12 mouse cellular contexts compared by ENCODE assay signal in the genomic region with DNA sequence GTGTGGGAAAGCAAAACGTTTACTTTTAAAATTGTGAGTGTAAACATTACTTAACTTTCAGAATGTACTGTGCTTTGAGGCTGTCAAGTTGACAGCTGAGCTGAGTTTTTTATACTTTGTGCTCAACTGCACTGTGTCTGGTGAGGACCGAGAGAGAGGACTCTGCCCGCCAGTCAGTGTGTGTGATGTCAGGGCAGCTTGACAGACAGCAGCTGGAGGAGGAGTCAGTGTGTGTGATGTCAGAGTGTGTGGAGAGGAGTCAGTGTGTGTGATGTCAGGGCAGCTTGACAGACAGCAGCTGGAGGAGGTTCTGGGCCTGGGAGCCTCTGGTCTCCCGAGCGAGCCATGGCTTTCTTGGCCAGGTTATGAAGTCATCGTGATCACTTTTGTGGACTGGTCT. TPM values are rescaled to one million over a fixed set of nuclear protein-coding genes. Genes with fewer than 3 reads are reported as not detected.
A peak's percentile ranks its signal among the peaks of the same experiment; 100 is the strongest.
DNase-seq lines count a peak whose midpoint lies in the region; ATAC-seq and TF ChIP-seq lines count a peak whose summit lies in the region.
"Had no signal": no experiment of that assay in that cellular context is flagged by ENCODE, and none has a peak within 500 bp of the region (broad histone marks: within the 10 kb centered on the region; RNA-seq: fewer than 3 reads in every experiment).

No protein-coding gene starts in this region.

- 76% methylated on average over 6 of the region's 6 CpGs for WGBS in embryonic facial prominence, embryonic 11.5 days
- WGBS in embryonic facial prominence, embryonic 10.5 days, result 87% methylated on average over 6 of the region's 6 CpGs
- WGBS in kidney, embryonic 14.5 days, result 64% methylated on average over 6 of the region's 6 CpGs
- 61% methylated on average over 6 of the region's 6 CpGs for WGBS in intestine, embryonic 16.5 days
- 52% methylated on average over 6 of the region's 6 CpGs for WGBS in lung, postnatal 0 days
- WGBS in cerebellum, adult 2 months, result 58% methylated on average over 6 of the region's 6 CpGs

- TF ChIP-seq POLR2A in cerebellum, adult 2 months (IDR thresholded peaks at IDR 0.05; ENCODE audit: borderline replicate concordance, insufficient read depth, low read length), result no peak

- no peak for TF ChIP-seq CTCF in lung, postnatal 0 days (IDR thresholded peaks at IDR 0.05)
- TF ChIP-seq CTCF in cerebellum, adult 2 months (IDR thresholded peaks at IDR 0.05; ENCODE audit: borderline replicate concordance, insufficient read depth, low read depth, low read length), result no peak

- TF ChIP-seq EP300 in lung, postnatal 0 days (IDR thresholded peaks at IDR 0.05), result peak; percentile 70; the same call in 1 of the 2 replicates

- DNase-seq in embryonic facial prominence, embryonic 11.5 days (ENCODE audit: low spot score), result no peak
- no peak for DNase-seq in embryonic facial prominence, embryonic 10.5 days (ENCODE audit: low spot score)
- DNase-seq in kidney, adult 18-20 months, result no peak
- peak; percentile 59 for DNase-seq in lung, postnatal 0 days (ENCODE audit: low spot score)
- no peak for DNase-seq in cerebellum, adult 2 months
- DNase-seq in urinary bladder, postnatal 4 days (ENCODE audit: low spot score in 2 of 2), result no peak
- DNase-seq: adrenal gland, postnatal 36 days; cerebellum, adult 9-11 months; gastrocnemius, postnatal 36 days had no signal

- 0 out of 2 replicates have a peak, but pooled peaks have one; percentile 39 for ATAC-seq in embryonic facial prominence, embryonic 11.5 days (replicated peaks; ENCODE audit: insufficient number of reproducible peaks, low FRiP score, low TSS enrichment, low read depth)
- ATAC-seq in kidney, embryonic 14.5 days (ENCODE audit: low FRiP score, low TSS enrichment), result peak; percentile 75
- peak; percentile 54 for ATAC-seq in intestine, embryonic 16.5 days
- peak; percentile 89 for ATAC-seq in lung, postnatal 0 days

- H3K4me3 ChIP-seq in embryonic facial prominence, embryonic 11.5 days (ENCODE audit: low read depth, low read length), result no peak overlapping the region
- H3K4me3 ChIP-seq in embryonic facial prominence, embryonic 10.5 days, result no peak overlapping the region
- H3K4me3 ChIP-seq in kidney, embryonic 14.5 days (ENCODE audit: low read length), result no peak overlapping the region
- no peak overlapping the region for H3K4me3 ChIP-seq in intestine, embryonic 16.5 days (ENCODE audit: low read length)
- H3K4me3 ChIP-seq in lung, postnatal 0 days (ENCODE audit: low read depth, low read length), result no peak overlapping the region
- no peak overlapping the region for H3K4me3 ChIP-seq in cerebellum, adult 2 months (replicated peaks; ENCODE audit: insufficient read depth, low read depth, low read length)
- H3K4me3 ChIP-seq: myocyte had no signal

- H3K27ac ChIP-seq in embryonic facial prominence, embryonic 11.5 days (replicated peaks; ENCODE audit: low read depth, low read length), result no peak overlapping the region
- no peak overlapping the region for H3K27ac ChIP-seq in embryonic facial prominence, embryonic 10.5 days (replicated peaks)
- H3K27ac ChIP-seq in kidney, embryonic 14.5 days (ENCODE audit: low read depth, low read length), result no peak overlapping the region
- H3K27ac ChIP-seq in intestine, embryonic 16.5 days (ENCODE audit: low read length), result no peak overlapping the region
- H3K27ac ChIP-seq in lung, postnatal 0 days (ENCODE audit: low read length), result no peak overlapping the region
- no peak overlapping the region for H3K27ac ChIP-seq in cerebellum, adult 2 months (ENCODE audit: insufficient read depth, low read length)

- no peaks in the 10 kb centered on the region for H3K9me3 ChIP-seq in embryonic facial prominence, embryonic 11.5 days (replicated peaks; ENCODE audit: control insufficient read depth, low read length)
- no peaks in the 10 kb centered on the region for H3K9me3 ChIP-seq in embryonic facial prominence, embryonic 10.5 days
- no peaks in the 10 kb centered on the region for H3K9me3 ChIP-seq in kidney, embryonic 14.5 days (ENCODE audit: control insufficient read depth, low read length)
- H3K9me3 ChIP-seq in intestine, embryonic 16.5 days (ENCODE audit: control insufficient read depth, low read length), result no peaks in the 10 kb centered on the region
- H3K9me3 ChIP-seq in lung, postnatal 0 days (ENCODE audit: low read length), result no peaks in the 10 kb centered on the region

- H3K9ac ChIP-seq in embryonic facial prominence, embryonic 11.5 days (replicated peaks; ENCODE audit: low read length), result no peak overlapping the region
- no peak overlapping the region for H3K9ac ChIP-seq in kidney, embryonic 14.5 days (ENCODE audit: low read depth, low read length)
- no peak overlapping the region for H3K9ac ChIP-seq in intestine, embryonic 16.5 days (ENCODE audit: low read depth, low read length)
- no peak overlapping the region for H3K9ac ChIP-seq in lung, postnatal 0 days (replicated peaks; ENCODE audit: low read depth)

- peaks cover 10% of the 10 kb centered on the region for H3K36me3 ChIP-seq in embryonic facial prominence, embryonic 11.5 days (replicated peaks; ENCODE audit: control insufficient read depth, insufficient read depth, low read depth, low read length)
- peaks cover 91% of the 10 kb centered on the region for H3K36me3 ChIP-seq in embryonic facial prominence, embryonic 10.5 days (replicated peaks)
- peaks cover 67% of the 10 kb centered on the region for H3K36me3 ChIP-seq in kidney, embryonic 14.5 days (ENCODE audit: control insufficient read depth, insufficient read depth, low read length)
- H3K36me3 ChIP-seq in intestine, embryonic 16.5 days (ENCODE audit: control insufficient read depth, insufficient read depth, low read length), result peaks cover 21% of the 10 kb centered on the region; the same call in 1 of the 2 replicates
- no peaks in the 10 kb centered on the region for H3K36me3 ChIP-seq in lung, postnatal 0 days (ENCODE audit: insufficient read depth, low read length)

- no peak overlapping the region for H3K4me2 ChIP-seq in embryonic facial prominence, embryonic 11.5 days (ENCODE audit: low read depth, low read length)
- H3K4me2 ChIP-seq in kidney, embryonic 14.5 days (replicated peaks; ENCODE audit: low read depth, low read length), result no peak overlapping the region
- H3K4me2 ChIP-seq in intestine, embryonic 16.5 days (ENCODE audit: low read depth, low read length), result no peak overlapping the region
- H3K4me2 ChIP-seq in lung, postnatal 0 days (replicated peaks; ENCODE audit: low read depth, low read length), result no peak overlapping the region

- H3K27me3 ChIP-seq in embryonic facial prominence, embryonic 11.5 days (ENCODE audit: control insufficient read depth, insufficient read depth, low read length), result no peaks in the 10 kb centered on the region
- H3K27me3 ChIP-seq in embryonic facial prominence, embryonic 10.5 days (replicated peaks; ENCODE audit: low read depth, poor library complexity, severe bottlenecking), result no peaks in the 10 kb centered on the region
- no peaks in the 10 kb centered on the region for H3K27me3 ChIP-seq in kidney, embryonic 14.5 days (ENCODE audit: control insufficient read depth, insufficient read depth, low read length)
- H3K27me3 ChIP-seq in intestine, embryonic 16.5 days (replicated peaks; ENCODE audit: control insufficient read depth, insufficient read depth, low read length), result no peaks in the 10 kb centered on the region
- no peaks in the 10 kb centered on the region for H3K27me3 ChIP-seq in lung, postnatal 0 days (replicated peaks; ENCODE audit: insufficient read depth, low read length)
- no peaks in the 10 kb centered on the region for H3K27me3 ChIP-seq in cerebellum, adult 2 months (ENCODE audit: control insufficient read depth, insufficient read depth, low read length)

- H3K4me1 ChIP-seq in embryonic facial prominence, embryonic 11.5 days (ENCODE audit: control insufficient read depth, insufficient read depth, low read length), result no peaks in the 10 kb centered on the region
- no peaks in the 10 kb centered on the region for H3K4me1 ChIP-seq in embryonic facial prominence, embryonic 10.5 days
- no peaks in the 10 kb centered on the region for H3K4me1 ChIP-seq in kidney, embryonic 14.5 days (ENCODE audit: control insufficient read depth, insufficient read depth, low read length)
- no peaks in the 10 kb centered on the region for H3K4me1 ChIP-seq in intestine, embryonic 16.5 days (ENCODE audit: control insufficient read depth, insufficient read depth, low read length)
- H3K4me1 ChIP-seq in lung, postnatal 0 days (ENCODE audit: insufficient read depth, low read depth, low read length), result no peaks in the 10 kb centered on the region
- no peaks in the 10 kb centered on the region for H3K4me1 ChIP-seq in cerebellum, adult 2 months (ENCODE audit: control insufficient read depth, insufficient read depth, low read length)

RNA-seq across cellular contexts. Expression of a gene that starts 24.4 kb away (rescaled TPM):
- 11.9 and 13.0 TPM in 2 replicates for polyA plus RNA-seq in embryonic facial prominence, embryonic 11.5 days (2014; fragmentation: Nextera tagmentation; extraction: Ambion mirVana)
- polyA plus RNA-seq in embryonic facial prominence, embryonic 10.5 days (2016; fragmentation: Nextera tagmentation; extraction: Ambion mirVana), result 8.1 and 9.4 TPM in 2 replicates
- 18.0 and 22.4 TPM in 2 replicates for polyA plus RNA-seq in kidney, embryonic 14.5 days (2014; fragmentation: Nextera tagmentation; extraction: Ambion mirVana)
- polyA plus RNA-seq in intestine, embryonic 16.5 days (2015; fragmentation: Nextera tagmentation; extraction: Ambion mirVana), result 6.4 and 7.3 TPM in 2 replicates
- polyA plus RNA-seq in lung, postnatal 0 days (2015; fragmentation: Nextera tagmentation; extraction: Ambion mirVana), result 7.6 and 9.9 TPM in 2 replicates
- polyA plus RNA-seq in cerebellum, adult 2 months (2012; rRNA removed), result 46.4 and 47.9 TPM in 2 replicates

Comparison
In these comparisons a context has a peak if more than half of its experiments do, and no peak if none do; other contexts are left out.
1. ATAC-seq: peak in every context shown above with its lines; median percentile 89 in lung, postnatal 0 days; 75 in kidney, embryonic 14.5 days; 54 in intestine, embryonic 16.5 days; 39 in embryonic facial prominence, embryonic 11.5 days.